Mouse (Mus musculus) lung, adult 2 months (tissue): Measurements from ENCODE around the gene Lrfn1.

Experiments used
- CTCF ChIP-seq: fragments of 200-500 bp; IDR thresholded peaks from 2 replicates; pipeline ENCODE4 v1.5.1; 2011; ENCODE audit warnings: mild to moderate bottlenecking, low read length, control low read depth; ENCODE audit not compliant: insufficient read depth
- POLR2A ChIP-seq: fragments of 200-500 bp; IDR thresholded peaks from 2 replicates; pipeline ENCODE4 v1.6.1; 2011; ENCODE audit warnings: low read depth, mild to moderate bottlenecking, control low read depth, low read length, borderline replicate concordance; ENCODE audit errors: extremely low read depth

- TF ChIP-seq CTCF = no peak
- TF ChIP-seq POLR2A = no peak
Measured at GRCm38 (mm10) chr7:28437964-28438363, 13.8 kb upstream of the Lrfn1 start.
